Mouse (Mus musculus) embryonic facial prominence, embryonic 14.5 days (tissue): Measurements from ENCODE around the gene Calcr. TPM values are rescaled to one million over a fixed set of nuclear protein-coding genes. Genes with fewer than 3 reads are reported as not detected.

Source experiments
- ATAC-seq: fragments of 200-750 bp; cut with Nextera tagmentation; 2 replicates; pipeline ENCODE4 v1.8.0; 2017; ENCODE audit warnings: low read depth, moderate number of reproducible peaks, moderate TSS enrichment
- DNase-seq: peaks from one replicate; pipeline ENCODE4 v3.0.0-alpha.2; 2015; ENCODE audit warnings: low spot score
- H3K27ac ChIP-seq: fragments of 300-500 bp; sonication (generic); replicated peaks from 2 replicates; pipeline ENCODE4 v1.5.1; 2014; ENCODE audit warnings: low read depth, mild to moderate bottlenecking, low read length, moderate library complexity
- H3K27me3 ChIP-seq: fragments of 300-500 bp; sonication (generic); replicated peaks from 2 replicates; pipeline ENCODE4 v1.6.1; 2014; ENCODE audit warnings: low read length; ENCODE audit not compliant: control insufficient read depth, insufficient read depth
- H3K36me3 ChIP-seq: fragments of 300-500 bp; sonication (generic); 2 replicates; pipeline ENCODE4 v1.6.1; 2014; ENCODE audit warnings: low read length, mixed read lengths; ENCODE audit not compliant: control insufficient read depth, insufficient read depth
- H3K4me1 ChIP-seq: fragments of 300-500 bp; sonication (generic); 2 replicates; pipeline ENCODE4 v1.6.1; 2014; ENCODE audit warnings: antibody characterized with exemption, low read length; ENCODE audit not compliant: control insufficient read depth, insufficient read depth
- H3K4me2 ChIP-seq: fragments of 300-500 bp; sonication (generic); 2 replicates; pipeline ENCODE4 v1.6.1; 2014; ENCODE audit warnings: low read depth, mild to moderate bottlenecking, low read length, moderate library complexity, mixed read lengths
- H3K4me3 ChIP-seq: fragments of 300-500 bp; sonication (generic); 2 replicates; pipeline ENCODE4 v1.5.1; 2014; ENCODE audit warnings: low read depth, mild to moderate bottlenecking, low read length
- H3K9ac ChIP-seq: fragments of 300-500 bp; sonication (generic); 2 replicates; pipeline ENCODE4 v1.6.1; 2014; ENCODE audit warnings: low read depth, mild to moderate bottlenecking, low read length, moderate library complexity, mixed read lengths
- H3K9me3 ChIP-seq: fragments of 300-500 bp; sonication (generic); 2 replicates; pipeline ENCODE4 v1.6.1; 2016; ENCODE audit warnings: low read length; ENCODE audit not compliant: control insufficient read depth
- WGBS: fragments of 180-500 bp; shearing (Covaris S2); extraction: QIAGEN DNeasy Blood & Tissue Kit; methylation state at CpG from one replicate; pipeline ENCODE4 v1.1.7; 2014; 5-methylcytosine and 5-hydroxymethylcytosine counted together
- polyA plus RNA-seq: library from polyadenylated mRNA; unstranded; fragments of >200 nt; fragmentation: Nextera tagmentation; extraction: Ambion mirVana; gene quantifications from 2 replicates; pipeline ENCODE4 v1.2.1, GENCODE M21; 2014

Calcr gene
- 0.37 and 0.81 TPM in 2 replicates for polyA plus RNA-seq

GRCm38 (mm10) chr6:3764230-3764764, at the start of gene Calcr:
TSS of gene Calcr (minus strand) at chr6:3764714.
- Histone ChIP-seq H3K4me2 (peak within 1 kb of the TSS; percentile 74), H3K4me3 (peak within 1 kb of the TSS; percentile 52), H3K36me3 (no peaks in the 10 kb centered on the region), H3K4me1 (no peaks in the 10 kb centered on the region), H3K27me3 (peaks cover 51% of the 10 kb centered on the region), H3K27ac (no peak within 1 kb of the TSS), H3K9ac (peak within 1 kb of the TSS; percentile 40; the same call in 1 of the 2 replicates), H3K9me3 (no peaks in the 10 kb centered on the region)
- ATAC-seq (no peak), DNase-seq (no peak)
- under 1% methylated on average over 12 of the region's 12 CpGs for whole genome bisulfite sequencing

- peaks cover 44% of the 10 kb centered on the region for H3K27me3 ChIP-seq
- no peak overlapping the region for H3K4me2 ChIP-seq
- H3K36me3 ChIP-seq = no peaks in the 10 kb centered on the region
- WGBS = 79% methylated on average over 2 of the region's 2 CpGs
- DNase-seq (no peak), ATAC-seq (no peak)
- no peak overlapping the region for H3K27ac ChIP-seq
- H3K9ac ChIP-seq = no peak overlapping the region
- no peaks in the 10 kb centered on the region for H3K9me3 ChIP-seq
- no peak overlapping the region for H3K4me3 ChIP-seq
- no peaks in the 10 kb centered on the region for H3K4me1 ChIP-seq
These were observed 3.0 kb upstream of the Calcr start for GRCm38 (mm10) chr6:3767485-3767884.

- no peak for ATAC-seq
- DNase-seq = peak; percentile 38
- H3K36me3 ChIP-seq = no peaks in the 10 kb centered on the region
- no peaks in the 10 kb centered on the region for H3K4me1 ChIP-seq
- H3K9me3 ChIP-seq = no peaks in the 10 kb centered on the region
- H3K9ac ChIP-seq = peak overlapping the region; percentile 40; the same call in 1 of the 2 replicates
- peak overlapping the region; percentile 52 for H3K4me3 ChIP-seq
- H3K27ac ChIP-seq = no peak overlapping the region
- 1% methylated on average over 29 of the region's 39 CpGs for WGBS
- H3K4me2 ChIP-seq = peak overlapping the region; percentile 74
- H3K27me3 ChIP-seq = peaks cover 51% of the 10 kb centered on the region
These were observed 1.1 kb downstream of the Calcr start for GRCm38 (mm10) chr6:3763171-3763967.

- H3K27me3 ChIP-seq = no peaks in the 10 kb centered on the region
- H3K4me2 ChIP-seq = no peak overlapping the region
- H3K4me3 ChIP-seq = no peak overlapping the region
- WGBS = 74% methylated on average over 3 of the region's 3 CpGs
- ATAC-seq (no peak), DNase-seq (no peak)
- no peak overlapping the region for H3K27ac ChIP-seq
- H3K9me3 ChIP-seq = no peaks in the 10 kb centered on the region
- H3K36me3 ChIP-seq = no peaks in the 10 kb centered on the region
- H3K9ac ChIP-seq = no peak overlapping the region
- no peaks in the 10 kb centered on the region for H3K4me1 ChIP-seq
These were observed 12.9 kb downstream of the Calcr start for GRCm38 (mm10) chr6:3751576-3751975.

GRCm38 (mm10) chr6:3749624-3750023, 14.9 kb downstream of the Calcr start:
- 83% methylated on average over 5 of the region's 5 CpGs for WGBS
- H3K36me3 ChIP-seq = no peaks in the 10 kb centered on the region
- H3K27ac ChIP-seq = no peak overlapping the region

GRCm38 (mm10) chr6:3745546-3745945, 19.0 kb downstream of the Calcr start:
- Histone ChIP-seq H3K9ac (no peak overlapping the region), H3K4me1 (no peaks in the 10 kb centered on the region), H3K36me3 (no peaks in the 10 kb centered on the region), H3K27ac (no peak overlapping the region), H3K9me3 (no peaks in the 10 kb centered on the region), H3K4me3 (no peak overlapping the region), H3K27me3 (no peaks in the 10 kb centered on the region), H3K4me2 (no peak overlapping the region)
- 37% methylated on average over 2 of the region's 2 CpGs for WGBS
- ATAC-seq (no peak), DNase-seq (peak; percentile 49)

More at GRCm38 (mm10) chr6:3749624-3750023, 14.9 kb downstream of the Calcr start:
- H3K4me1 ChIP-seq = no peaks in the 10 kb centered on the region
- no peak for ATAC-seq
- H3K27me3 ChIP-seq = no peaks in the 10 kb centered on the region
- H3K9ac ChIP-seq = no peak overlapping the region
- H3K4me3 ChIP-seq = no peak overlapping the region
- DNase-seq = no peak
- H3K4me2 ChIP-seq = no peak overlapping the region
- no peaks in the 10 kb centered on the region for H3K9me3 ChIP-seq

GRCm38 (mm10) chr6:3741996-3742713, 22.4 kb downstream of the Calcr start:
- DNase-seq (peak; percentile 50), ATAC-seq (no peak)
- no peak overlapping the region for H3K27ac ChIP-seq
- WGBS = 69% methylated on average over 7 of the region's 7 CpGs
- H3K9me3 ChIP-seq = no peaks in the 10 kb centered on the region
- H3K36me3 ChIP-seq = no peaks in the 10 kb centered on the region
- no peak overlapping the region for H3K9ac ChIP-seq
- no peaks in the 10 kb centered on the region for H3K4me1 ChIP-seq
- H3K4me3 ChIP-seq = no peak overlapping the region
- no peaks in the 10 kb centered on the region for H3K27me3 ChIP-seq
- no peak overlapping the region for H3K4me2 ChIP-seq

GRCm38 (mm10) chr6:3741296-3741695, 23.2 kb downstream of the Calcr start:
- Histone ChIP-seq H3K4me2 (no peak overlapping the region), H3K4me3 (no peak overlapping the region), H3K4me1 (no peaks in the 10 kb centered on the region), H3K9ac (no peak overlapping the region), H3K27me3 (no peaks in the 10 kb centered on the region), H3K27ac (no peak overlapping the region), H3K9me3 (no peaks in the 10 kb centered on the region), H3K36me3 (no peaks in the 10 kb centered on the region)
- 39% methylated on average over 11 of the region's 11 CpGs for whole genome bisulfite sequencing
- 0 out of 2 replicates have a peak, but pooled peaks have one; percentile 41 for ATAC-seq
- DNase-seq = peak; percentile 60
